Mouse (Mus musculus) cerebellum, adult 2 months (tissue): ENCODE results near the gene Kcnc3.

Experiments
- CTCF ChIP-seq: fragments of 200-500 bp; IDR thresholded peaks from 2 replicates; pipeline ENCODE4 v1.5.1; 2011; ENCODE audit warnings: low read depth, mild to moderate bottlenecking, control low read depth, low read length, moderate library complexity, borderline replicate concordance; ENCODE audit not compliant: insufficient read depth
- POLR2A ChIP-seq: fragments of 200-500 bp; IDR thresholded peaks from 2 replicates; pipeline ENCODE4 v1.6.1; 2011; ENCODE audit warnings: low read length, control low read depth, borderline replicate concordance; ENCODE audit not compliant: insufficient read depth

- no peak for TF ChIP-seq CTCF
- no peak for TF ChIP-seq POLR2A
Measured at GRCm38 (mm10) chr7:44638663-44639062, 48.2 kb downstream of the Kcnc3 start.
